Mouse (Mus musculus): ENCODE measurements around the gene Kdm2b. TPM values are rescaled to one million over a fixed set of nuclear protein-coding genes. Genes with fewer than 3 reads are reported as not detected.
A peak's percentile ranks its signal among the peaks of the same experiment; 100 is the strongest.

The Kdm2b gene
- polyA plus RNA-seq, 1 experiment from 2014 or later, result 99.5 TPM

- no peak for ATAC-seq (ENCODE audit: low FRiP score, low read depth)
- Histone ChIP-seq H3K9ac (no peak overlapping the region), H3K27me3 (no peaks in the 10 kb centered on the region), H3K4me1 (replicated peaks) (peaks cover 4% of the 10 kb centered on the region), H3K4me3 (no peak overlapping the region), H3K4me2 (no peak overlapping the region), H3K9me3 (no peaks in the 10 kb centered on the region), H3K27ac (replicated peaks) (no peak overlapping the region), H3K36me3 (peaks cover 6% of the 10 kb centered on the region; the same call in 1 of the 2 replicates)
- WGBS, result 92% methylated on average over 6 of the region's 6 CpGs
These were observed 52.6 kb downstream of the Kdm2b start for GRCm38 (mm10) chr5:122937031-122937430.

- Histone ChIP-seq H3K9ac (no peak overlapping the region), H3K4me3 (no peak overlapping the region), H3K27me3 (no peaks in the 10 kb centered on the region), H3K9me3 (no peaks in the 10 kb centered on the region), H3K36me3 (peaks cover 10% of the 10 kb centered on the region; the same call in 1 of the 2 replicates), H3K4me1 (replicated peaks) (peaks cover 4% of the 10 kb centered on the region), H3K4me2 (no peak overlapping the region), H3K27ac (replicated peaks) (no peak overlapping the region)
- ATAC-seq (ENCODE audit: low FRiP score, low read depth), result no peak
- 90% methylated on average over 4 of the region's 4 CpGs for WGBS
These were observed 53.8 kb downstream of the Kdm2b start for GRCm38 (mm10) chr5:122935810-122936209.

- Histone ChIP-seq H3K9me3 (no peaks in the 10 kb centered on the region), H3K9ac (no peak overlapping the region), H3K4me3 (no peak overlapping the region), H3K4me1 (replicated peaks) (0 out of 2 replicates have a peak, but pooled peaks cover under 1% of the 10 kb centered on the region), H3K4me2 (no peak overlapping the region), H3K27me3 (no peaks in the 10 kb centered on the region), H3K27ac (replicated peaks) (no peak overlapping the region), H3K36me3 (peaks cover 10% of the 10 kb centered on the region; the same call in 1 of the 2 replicates)
- ATAC-seq (ENCODE audit: low FRiP score, low read depth), result no peak
- WGBS, result 68% methylated on average over 7 of the region's 7 CpGs
These were observed 58.6 kb downstream of the Kdm2b start for GRCm38 (mm10) chr5:122930991-122931390.

GRCm38 (mm10) chr5:122928293-122928692 lies 61.3 kb downstream of the Kdm2b start:
- WGBS, result 72% methylated on average over 3 of the region's 3 CpGs
- no peak for ATAC-seq (ENCODE audit: low FRiP score, low read depth)
- H3K27me3 ChIP-seq, result no peaks in the 10 kb centered on the region

GRCm38 (mm10) chr5:122927703-122928102 lies 61.9 kb downstream of the Kdm2b start:
- H3K9ac ChIP-seq, result no peak overlapping the region
- H3K4me3 ChIP-seq, result no peak overlapping the region
- H3K4me2 ChIP-seq, result no peak overlapping the region
- no peak for ATAC-seq (ENCODE audit: low FRiP score, low read depth)
- H3K9me3 ChIP-seq, result no peaks in the 10 kb centered on the region
- no peaks in the 10 kb centered on the region for H3K27me3 ChIP-seq
- peaks cover 9% of the 10 kb centered on the region; the same call in 1 of the 2 replicates for H3K36me3 ChIP-seq
- WGBS, result 85% methylated on average over 6 of the region's 6 CpGs
- H3K27ac ChIP-seq (replicated peaks), result no peak overlapping the region
- 0 out of 2 replicates have a peak, but pooled peaks cover 5% of the 10 kb centered on the region for H3K4me1 ChIP-seq (replicated peaks)

More at GRCm38 (mm10) chr5:122928293-122928692, 61.3 kb downstream of the Kdm2b start:
- Histone ChIP-seq H3K9ac (no peak overlapping the region), H3K4me3 (no peak overlapping the region), H3K9me3 (no peaks in the 10 kb centered on the region), H3K4me1 (replicated peaks) (0 out of 2 replicates have a peak, but pooled peaks cover 5% of the 10 kb centered on the region), H3K4me2 (no peak overlapping the region), H3K27ac (replicated peaks) (no peak overlapping the region), H3K36me3 (peaks cover 10% of the 10 kb centered on the region; the same call in 1 of the 2 replicates)

- Histone ChIP-seq H3K4me2 (no peak overlapping the region), H3K36me3 (0 out of 2 replicates have a peak, but pooled peaks cover 4% of the 10 kb centered on the region), H3K27me3 (no peaks in the 10 kb centered on the region), H3K4me3 (no peak overlapping the region), H3K9ac (no peak overlapping the region), H3K9me3 (no peaks in the 10 kb centered on the region), H3K27ac (replicated peaks) (no peak overlapping the region), H3K4me1 (replicated peaks) (0 out of 2 replicates have a peak, but pooled peaks cover 5% of the 10 kb centered on the region)
- no peak for ATAC-seq (ENCODE audit: low FRiP score, low read depth)
- 77% methylated on average over 8 of the region's 8 CpGs for WGBS
These were observed 62.5 kb downstream of the Kdm2b start for GRCm38 (mm10) chr5:122927092-122927491.

GRCm38 (mm10) chr5:122926341-122926740 lies 63.3 kb downstream of the Kdm2b start:
- Histone ChIP-seq H3K4me3 (no peak overlapping the region), H3K27me3 (no peaks in the 10 kb centered on the region), H3K4me1 (replicated peaks) (0 out of 2 replicates have a peak, but pooled peaks cover 5% of the 10 kb centered on the region), H3K9ac (no peak overlapping the region), H3K9me3 (no peaks in the 10 kb centered on the region), H3K4me2 (no peak overlapping the region), H3K27ac (replicated peaks) (0 out of 2 replicates have a peak overlapping the region, but pooled peaks have one; percentile 37), H3K36me3 (no peaks in the 10 kb centered on the region)
- WGBS, result 85% methylated on average over 3 of the region's 3 CpGs
- ATAC-seq (ENCODE audit: low FRiP score, low read depth), result no peak

- Histone ChIP-seq H3K36me3 (no peaks in the 10 kb centered on the region), H3K4me3 (no peak overlapping the region), H3K9me3 (no peaks in the 10 kb centered on the region), H3K4me1 (replicated peaks) (0 out of 2 replicates have a peak, but pooled peaks cover 5% of the 10 kb centered on the region), H3K9ac (no peak overlapping the region), H3K27ac (replicated peaks) (peak overlapping the region; percentile 37; the same call in 1 of the 2 replicates), H3K27me3 (no peaks in the 10 kb centered on the region), H3K4me2 (peak overlapping the region; percentile 30)
- 32% methylated on average over 7 of the region's 7 CpGs for WGBS
- ATAC-seq (ENCODE audit: low FRiP score, low read depth), result peak; percentile 45; the same call in 1 of the 2 replicates
These were observed 64.1 kb downstream of the Kdm2b start for GRCm38 (mm10) chr5:122925534-122925958.

GRCm38 (mm10) chr5:122923871-122924465 lies 65.7 kb downstream of the Kdm2b start:
- no peak for ATAC-seq (ENCODE audit: low FRiP score, low read depth)
- no peak overlapping the region for H3K9ac ChIP-seq

GRCm38 (mm10) chr5:122921941-122922340 lies 67.7 kb downstream of the Kdm2b start:
- no peak for ATAC-seq (ENCODE audit: low FRiP score, low read depth)
- no peaks in the 10 kb centered on the region for H3K36me3 ChIP-seq
- H3K27ac ChIP-seq (replicated peaks), result no peak overlapping the region
- no peak overlapping the region for H3K4me2 ChIP-seq
- H3K27me3 ChIP-seq, result no peaks in the 10 kb centered on the region
- no peak overlapping the region for H3K9ac ChIP-seq
- no peaks in the 10 kb centered on the region for H3K9me3 ChIP-seq
- WGBS, result 91% methylated on average over 8 of the region's 8 CpGs
- 0 out of 2 replicates have a peak, but pooled peaks cover 5% of the 10 kb centered on the region for H3K4me1 ChIP-seq (replicated peaks)
- H3K4me3 ChIP-seq, result no peak overlapping the region

More at GRCm38 (mm10) chr5:122923871-122924465, 65.7 kb downstream of the Kdm2b start:
- H3K27me3 ChIP-seq, result no peaks in the 10 kb centered on the region
- H3K36me3 ChIP-seq, result no peaks in the 10 kb centered on the region
- H3K9me3 ChIP-seq, result no peaks in the 10 kb centered on the region
- H3K4me2 ChIP-seq, result no peak overlapping the region
- no peak overlapping the region for H3K4me3 ChIP-seq
- no peak overlapping the region for H3K27ac ChIP-seq (replicated peaks)
- WGBS, result 94% methylated on average over 10 of the region's 10 CpGs
- H3K4me1 ChIP-seq (replicated peaks), result 0 out of 2 replicates have a peak, but pooled peaks cover 5% of the 10 kb centered on the region

GRCm38 (mm10) chr5:122920557-122920956 lies 69.1 kb downstream of the Kdm2b start:
- Histone ChIP-seq H3K4me1 (replicated peaks) (0 out of 2 replicates have a peak, but pooled peaks cover under 1% of the 10 kb centered on the region), H3K9ac (no peak overlapping the region), H3K9me3 (no peaks in the 10 kb centered on the region), H3K27me3 (no peaks in the 10 kb centered on the region), H3K27ac (replicated peaks) (no peak overlapping the region), H3K4me3 (no peak overlapping the region), H3K4me2 (no peak overlapping the region), H3K36me3 (no peaks in the 10 kb centered on the region)
- WGBS, result 93% methylated on average over 5 of the region's 5 CpGs
- ATAC-seq (ENCODE audit: low FRiP score, low read depth), result no peak

- no peak for ATAC-seq (ENCODE audit: low FRiP score, low read depth)
- no peak overlapping the region for H3K4me2 ChIP-seq
- no peak overlapping the region for H3K27ac ChIP-seq (replicated peaks)
- no peaks in the 10 kb centered on the region for H3K36me3 ChIP-seq
- no peaks in the 10 kb centered on the region for H3K9me3 ChIP-seq
- no peaks in the 10 kb centered on the region for H3K27me3 ChIP-seq
- WGBS, result 63% methylated on average over 7 of the region's 7 CpGs
- no peaks in the 10 kb centered on the region for H3K4me1 ChIP-seq (replicated peaks)
- H3K4me3 ChIP-seq, result no peak overlapping the region
- no peak overlapping the region for H3K9ac ChIP-seq
These were observed 71.5 kb downstream of the Kdm2b start for GRCm38 (mm10) chr5:122917982-122918711.
